Mouse (Mus musculus) embryo, embryonic 11 days (tissue): ENCODE measurements at regions not wholly inside any gene's neighbourhood (a gene's known extent, or its start where the extent isn't known, plus 50 kb on each side); places are given as distances from the start of the nearest gene placed in this dataset.

Source experiments
- DNase-seq: peaks from one replicate; pipeline ENCODE4 v3.0.0-alpha.2; 2015

DNA sequence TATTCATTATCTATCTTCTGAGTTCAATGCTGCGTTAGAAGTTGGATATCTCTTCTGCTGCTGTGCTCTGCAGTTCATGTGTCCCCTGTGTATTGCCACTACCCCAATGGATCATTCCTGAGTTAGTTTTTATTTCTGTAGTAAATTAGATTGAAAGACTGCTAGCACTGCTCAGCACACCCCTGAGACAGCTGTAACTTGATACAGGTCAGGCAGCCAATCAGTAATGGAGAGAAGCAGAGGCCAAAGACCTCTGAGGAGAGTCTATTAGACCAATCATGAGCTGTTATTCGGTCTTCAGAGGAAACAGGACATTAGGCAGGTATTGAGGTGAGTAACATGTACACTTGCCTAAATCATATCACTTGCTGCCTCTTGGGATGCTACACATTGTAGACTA is 837.5 kb upstream of the Chordc1 start:
- DNase-seq = peak; percentile 2

DNA sequence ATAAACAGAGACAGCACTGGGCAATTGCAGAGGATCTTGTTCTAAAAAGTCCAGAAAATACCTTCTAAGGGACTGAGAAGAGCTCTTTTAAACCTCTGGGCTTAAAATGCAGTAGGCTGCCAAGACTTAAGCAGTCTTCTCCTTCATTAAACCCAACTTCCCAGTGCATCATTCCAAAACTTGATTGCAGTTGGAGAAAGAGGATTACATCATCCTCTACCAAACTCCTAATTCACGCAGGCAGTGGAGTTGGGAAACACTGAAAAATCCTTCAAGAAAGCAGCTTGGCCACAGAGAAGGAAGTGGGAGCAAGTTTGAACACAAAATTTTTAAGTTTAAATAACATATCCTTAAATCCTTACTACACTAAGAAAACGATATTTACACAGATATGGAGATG is 825.5 kb upstream of the Chordc1 start:
- no peak for DNase-seq

DNA sequence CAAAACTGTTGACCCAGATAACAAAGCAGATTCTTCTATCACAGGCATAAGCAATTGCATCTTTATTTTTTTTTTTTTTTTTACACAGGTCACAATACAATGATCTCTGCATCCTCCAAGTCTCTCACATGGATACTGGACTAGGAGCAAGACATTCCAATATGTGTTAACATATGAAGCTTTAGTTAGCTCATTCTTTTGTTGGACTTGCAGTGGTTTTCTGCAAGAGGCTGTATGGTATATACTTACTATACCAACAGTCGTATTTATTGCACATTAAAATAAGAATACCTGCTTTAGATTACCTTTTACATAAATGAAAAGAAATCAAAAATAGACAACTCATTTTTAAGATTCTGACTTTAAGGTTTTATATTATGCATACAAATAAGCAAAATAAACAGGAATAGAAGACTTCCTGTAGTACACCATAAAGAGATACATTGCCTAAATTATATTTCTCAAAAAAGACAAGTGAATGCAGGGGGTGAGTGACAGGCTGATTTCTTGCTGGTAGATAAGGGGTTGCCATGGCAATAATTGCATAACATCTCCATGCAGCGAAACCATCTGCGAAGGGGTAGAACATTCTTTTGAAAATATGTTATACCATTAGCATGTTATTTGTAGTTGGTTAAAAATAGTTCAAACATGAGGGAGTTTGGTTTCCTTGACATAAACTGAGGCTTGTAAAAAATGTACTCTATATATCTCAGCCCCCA is 807.1 kb upstream of the Chordc1 start:
- DNase-seq = no peak

DNA sequence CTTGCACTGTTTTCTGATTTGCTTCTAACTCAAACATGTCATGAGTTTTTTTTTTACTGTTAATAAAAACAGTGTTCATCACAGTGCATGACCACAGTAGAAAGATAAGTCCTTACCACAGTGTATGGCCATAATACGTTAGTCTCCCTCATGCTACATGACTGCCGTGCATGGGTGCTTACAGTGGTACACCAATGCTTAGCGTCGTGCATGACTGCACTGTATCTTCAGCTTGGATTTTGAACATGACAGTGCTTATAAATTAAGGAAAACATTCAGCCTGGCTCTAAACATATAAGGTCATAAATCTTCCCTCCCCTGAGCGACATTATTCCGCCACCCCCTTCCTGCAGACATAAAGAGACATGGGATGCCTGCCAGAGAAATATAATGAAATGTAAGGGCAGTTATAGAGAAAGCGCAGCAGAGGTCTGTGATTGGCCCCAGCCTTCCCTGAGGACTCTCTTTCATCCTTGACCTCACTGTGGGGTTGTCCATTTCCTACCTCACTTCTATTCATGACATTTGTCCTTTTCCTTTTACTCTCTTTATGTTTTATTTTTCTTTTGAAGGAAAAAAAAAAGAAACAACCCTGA is 791.7 kb upstream of the Chordc1 start:
- DNase-seq = peak; percentile 15

DNA sequence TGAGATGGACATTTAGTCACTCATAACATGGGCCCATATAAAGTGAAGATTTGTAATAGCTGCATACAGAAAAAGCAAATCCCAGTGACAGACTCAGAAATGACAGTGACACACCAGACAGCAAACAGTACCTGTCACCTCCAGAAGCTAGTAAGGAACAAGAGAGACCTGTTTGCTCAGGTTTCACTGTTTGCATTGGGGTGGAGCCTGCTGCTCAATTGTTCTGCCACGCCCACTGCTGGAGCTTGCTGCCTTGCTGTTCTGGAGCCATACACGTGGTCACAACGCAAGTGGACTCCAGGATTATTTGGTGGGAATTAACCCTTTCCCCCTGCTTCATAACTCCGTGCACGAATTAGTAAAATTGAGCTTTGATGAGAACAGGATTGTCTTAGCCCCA is 783.2 kb upstream of the Chordc1 start:
- DNase-seq = no peak

DNA sequence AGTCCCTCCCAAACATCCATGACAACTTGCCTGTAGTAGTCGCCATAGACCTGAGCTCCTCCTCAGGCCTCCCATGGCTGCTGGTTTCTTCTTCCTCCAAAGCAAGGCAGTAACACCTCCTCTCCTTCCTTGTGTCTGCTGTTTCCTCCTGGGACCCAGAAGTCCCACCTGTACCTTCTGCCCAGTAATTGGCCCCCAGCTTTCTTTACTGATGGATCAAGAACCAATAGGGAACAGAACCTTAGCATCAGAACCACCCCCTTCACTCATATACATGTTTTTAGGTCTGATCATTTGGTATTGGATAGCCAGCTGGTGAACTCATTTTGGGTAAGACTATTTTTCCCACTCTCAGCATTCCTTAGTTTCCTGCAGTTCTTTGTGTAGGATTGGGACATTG is 735.7 kb upstream of the Chordc1 start:
- no peak for DNase-seq

DNA sequence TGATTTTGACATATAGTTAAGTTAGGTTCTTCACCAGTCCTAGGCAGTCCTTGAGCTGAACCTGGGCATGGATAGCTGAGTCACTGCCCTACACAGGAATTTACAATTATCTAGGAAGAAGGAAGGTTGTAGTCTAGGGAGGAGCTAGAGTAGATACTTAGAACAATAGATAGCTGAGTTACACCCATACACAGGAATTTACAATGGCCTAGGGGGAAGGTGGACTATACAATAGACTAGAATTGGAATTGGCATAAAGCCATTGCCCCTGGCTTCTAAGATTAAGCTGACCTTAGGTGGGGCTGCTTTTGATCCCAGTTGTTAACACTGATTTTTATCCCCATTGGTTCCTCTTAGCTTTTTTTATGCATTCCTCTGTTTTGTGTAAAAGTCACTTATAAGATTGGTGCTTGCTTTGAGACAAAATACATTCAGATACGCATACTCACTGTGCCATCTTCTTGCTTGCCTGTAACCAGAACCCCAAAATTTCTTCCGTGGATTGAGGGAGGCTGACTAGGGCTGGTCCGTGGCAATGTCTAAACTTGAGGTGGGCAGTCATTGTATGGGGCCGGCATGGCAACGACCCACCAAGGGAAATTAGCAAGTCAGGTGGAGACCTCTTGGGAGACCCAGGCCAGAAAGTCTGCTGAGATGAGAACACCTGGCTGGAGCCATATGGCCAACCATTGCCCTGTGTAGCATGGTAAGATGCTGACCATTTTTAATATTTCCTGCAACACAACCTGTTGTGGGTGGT is 734.1 kb upstream of the Chordc1 start:
- DNase-seq = no peak

DNA sequence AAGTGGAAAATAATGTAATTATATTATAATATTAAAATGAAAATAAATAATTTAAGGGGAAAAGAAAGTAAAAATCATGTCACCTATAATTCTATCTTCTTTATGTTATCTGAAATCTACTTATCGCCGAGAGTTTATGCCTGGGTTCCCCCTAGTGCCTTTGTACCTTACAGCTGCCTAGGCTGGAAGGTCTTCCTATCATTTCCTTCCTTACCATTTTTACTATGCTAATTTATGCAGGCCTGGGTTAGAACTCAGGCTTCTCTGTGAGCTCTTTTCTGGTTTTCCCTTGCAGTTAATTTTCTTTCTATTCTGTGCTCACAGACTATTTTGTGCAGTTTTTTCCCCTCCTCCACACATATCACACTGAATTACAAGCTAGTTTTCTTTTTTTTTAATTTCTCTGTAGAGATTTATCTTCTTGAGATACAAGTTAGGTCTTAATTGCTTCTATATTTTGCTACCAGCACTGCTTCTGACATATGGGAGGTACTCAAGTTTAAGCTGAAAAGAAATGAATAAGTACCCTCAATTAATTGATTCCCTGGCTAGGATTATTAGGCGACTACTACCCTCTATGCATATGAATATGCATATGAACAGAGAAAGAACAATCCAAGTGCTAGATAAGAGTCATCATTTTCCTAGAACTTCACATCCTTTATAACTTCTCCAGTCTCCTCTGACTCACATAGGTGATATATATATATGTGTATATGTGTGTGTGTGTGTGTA is 724.0 kb upstream of the Chordc1 start:
- no peak for DNase-seq

DNA sequence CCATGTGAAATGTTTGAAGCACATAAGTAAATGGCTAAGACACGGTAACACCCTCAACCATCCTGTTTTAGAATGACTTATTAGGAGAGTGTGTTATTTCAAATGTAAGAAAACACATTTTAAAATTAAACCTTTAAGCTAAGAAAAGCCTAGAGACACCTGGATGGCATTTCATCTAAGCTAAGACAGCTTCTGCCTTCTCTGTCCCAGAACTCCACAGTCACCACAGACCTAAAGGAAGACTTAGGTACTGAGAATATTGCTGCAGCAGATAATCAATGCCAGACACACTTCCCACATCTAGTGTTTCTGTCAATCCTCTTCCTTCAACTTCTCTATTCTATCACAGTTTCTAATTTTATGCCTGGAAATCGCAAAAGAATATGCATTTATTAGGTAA is 704.4 kb upstream of the Chordc1 start:
- DNase-seq = peak; percentile 3

DNA sequence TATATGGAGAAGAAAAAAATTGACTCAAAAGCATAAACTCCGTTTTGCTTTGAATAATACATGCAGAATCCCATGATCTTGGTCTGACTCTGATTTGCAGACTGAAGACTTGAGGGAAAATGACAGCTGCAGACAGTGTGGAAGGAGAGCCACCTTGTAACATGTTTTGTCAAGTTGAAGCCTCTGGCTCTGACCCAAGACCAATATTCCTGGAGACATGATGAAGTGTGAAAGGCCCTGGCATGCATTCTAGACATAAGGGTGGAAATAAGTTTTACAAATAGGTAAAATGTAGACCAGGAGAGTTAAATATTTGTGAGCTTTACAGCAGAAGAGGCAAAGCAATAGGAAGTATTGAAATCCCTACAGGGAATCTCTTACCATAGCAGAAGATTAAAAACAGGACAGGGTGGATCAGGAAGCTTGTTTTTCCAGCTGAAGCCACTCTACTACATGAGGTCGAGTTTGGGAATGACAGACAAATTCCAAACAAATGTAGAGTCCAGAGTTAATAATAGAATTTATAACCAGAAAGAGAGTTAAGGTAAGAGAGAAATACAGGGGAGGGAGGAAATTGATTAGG is 703.9 kb upstream of the Chordc1 start:
- peak; percentile 16 for DNase-seq

DNA sequence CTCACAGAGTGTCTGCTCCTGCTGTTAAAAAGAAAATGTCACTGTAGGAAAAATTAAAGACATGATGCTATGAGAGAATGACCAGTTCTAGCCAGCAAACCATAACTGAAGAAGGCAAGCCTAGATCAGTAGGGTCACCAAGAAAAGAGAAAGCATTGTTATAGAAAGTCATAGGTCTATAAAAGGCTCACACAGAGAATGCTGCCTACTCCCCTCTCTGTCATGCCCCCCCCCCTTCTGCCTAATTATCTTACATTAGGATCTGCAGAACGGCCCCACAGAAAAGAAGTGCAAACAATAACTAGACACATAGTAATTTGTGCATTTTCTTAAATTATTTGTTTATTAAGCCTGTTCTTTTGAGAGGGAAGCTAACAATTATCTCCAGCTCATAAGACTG is 680.8 kb upstream of the Chordc1 start:
- DNase-seq = no peak

DNA sequence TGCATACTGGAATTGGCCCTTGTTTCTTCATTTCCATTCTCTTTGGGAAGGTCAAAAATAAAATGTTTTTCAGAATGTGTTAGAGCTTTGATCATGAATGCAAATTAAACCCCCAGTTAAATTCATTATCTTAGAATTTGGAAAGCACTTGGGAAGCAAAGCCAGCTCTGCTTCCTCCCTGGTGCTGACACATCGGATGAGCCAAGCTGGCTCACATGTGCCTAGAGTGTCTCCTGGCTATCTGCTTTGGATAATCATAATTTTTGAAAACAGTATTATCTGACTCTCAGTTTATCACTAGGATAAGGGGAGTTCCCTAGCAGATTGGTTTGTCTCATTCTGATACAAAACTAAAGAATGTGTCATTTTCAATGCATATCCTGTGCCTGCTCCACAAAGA is 649.4 kb upstream of the Chordc1 start:
- DNase-seq = no peak

DNA sequence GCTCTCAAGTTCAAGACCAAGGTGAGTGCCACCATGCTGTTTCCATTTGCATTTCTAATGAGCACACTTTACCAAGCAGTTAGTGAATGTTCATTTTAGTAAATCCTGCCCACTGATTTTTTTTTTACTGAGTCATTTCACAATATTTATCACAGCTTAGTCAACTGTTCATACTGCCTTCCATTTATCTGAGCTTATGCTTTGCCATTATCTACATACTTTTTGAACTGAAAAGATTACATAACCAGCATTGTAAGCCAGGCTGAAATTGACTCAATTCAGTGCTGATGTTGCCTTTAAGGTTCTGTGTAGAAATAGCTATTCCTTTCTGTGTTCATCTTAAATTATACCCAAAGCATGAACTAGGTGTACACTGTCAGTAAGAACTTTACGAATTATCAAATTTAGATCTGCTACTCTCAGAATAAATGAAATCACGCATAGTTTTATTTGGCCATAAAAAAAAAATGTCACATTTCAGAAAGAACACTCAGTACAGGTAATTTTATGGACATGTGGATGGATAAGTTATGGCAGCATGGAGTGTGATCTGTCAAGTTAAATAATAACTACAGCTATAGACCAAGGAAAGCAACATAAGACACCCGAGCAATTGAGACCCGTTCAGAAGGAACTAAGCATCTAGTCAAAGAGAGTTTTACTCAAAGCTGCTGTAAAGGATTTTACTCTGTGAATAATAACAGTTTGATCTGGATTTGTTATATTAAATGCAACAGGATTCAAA is 645.9 kb upstream of the Chordc1 start:
- no peak for DNase-seq

DNA sequence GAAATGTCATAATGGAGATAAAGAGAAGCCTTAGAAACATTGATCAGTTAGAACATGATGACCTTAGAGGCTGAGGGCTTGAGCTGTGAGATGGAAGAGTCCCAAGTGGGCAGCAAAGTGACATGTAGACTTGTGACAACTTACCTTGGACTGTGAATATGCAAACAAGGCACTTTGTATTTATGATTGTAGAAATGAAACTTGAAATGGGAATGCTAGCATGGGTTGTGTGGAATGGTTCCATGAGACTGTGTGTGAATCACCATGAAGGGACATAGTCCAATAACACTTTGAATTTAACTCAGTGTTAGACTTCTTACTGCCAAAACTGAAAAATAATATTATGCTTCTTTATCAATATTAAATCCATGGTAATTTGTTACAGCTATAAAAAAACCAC is 638.1 kb upstream of the Chordc1 start:
- no peak for DNase-seq

DNA sequence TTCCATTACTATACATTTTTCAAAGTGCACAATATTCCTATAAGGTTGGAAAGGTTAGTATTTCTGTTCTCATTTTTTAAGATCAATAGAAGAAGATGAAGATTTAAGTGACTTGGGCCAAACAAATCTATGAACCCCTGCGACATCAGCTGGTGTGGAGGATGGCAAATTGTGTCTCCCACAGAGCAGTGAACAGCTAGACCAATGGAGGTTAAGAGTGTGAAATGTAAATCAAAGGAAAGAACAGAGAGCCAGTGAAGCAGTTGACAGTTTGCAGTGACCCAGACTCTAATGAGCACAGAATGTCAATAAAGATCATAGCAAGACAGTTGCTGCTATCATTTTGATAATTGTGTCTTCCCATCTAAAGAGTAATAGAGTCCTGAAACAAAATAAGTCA is 627.8 kb upstream of the Chordc1 start:
- DNase-seq = peak; percentile 5

DNA sequence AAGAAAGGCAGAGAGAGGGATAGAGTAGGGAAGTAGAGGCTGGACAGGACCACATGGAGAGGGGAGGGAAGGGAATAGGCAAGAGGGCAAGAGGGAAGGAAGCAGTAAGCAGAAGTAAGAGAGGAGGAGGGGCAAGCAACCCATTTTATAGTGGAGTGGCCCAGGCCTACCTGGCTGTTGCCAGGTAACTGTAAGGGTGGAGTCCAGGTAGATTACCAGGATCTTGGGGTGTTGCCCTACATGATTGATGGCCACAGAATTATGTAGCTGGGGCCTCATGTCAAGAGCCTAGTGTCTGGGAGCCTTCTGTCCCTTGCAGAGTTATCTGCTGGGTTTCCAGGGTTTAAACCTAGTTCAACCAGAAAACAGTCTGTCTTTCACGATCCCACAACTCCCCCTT is 623.7 kb upstream of the Chordc1 start:
- DNase-seq = no peak

DNA sequence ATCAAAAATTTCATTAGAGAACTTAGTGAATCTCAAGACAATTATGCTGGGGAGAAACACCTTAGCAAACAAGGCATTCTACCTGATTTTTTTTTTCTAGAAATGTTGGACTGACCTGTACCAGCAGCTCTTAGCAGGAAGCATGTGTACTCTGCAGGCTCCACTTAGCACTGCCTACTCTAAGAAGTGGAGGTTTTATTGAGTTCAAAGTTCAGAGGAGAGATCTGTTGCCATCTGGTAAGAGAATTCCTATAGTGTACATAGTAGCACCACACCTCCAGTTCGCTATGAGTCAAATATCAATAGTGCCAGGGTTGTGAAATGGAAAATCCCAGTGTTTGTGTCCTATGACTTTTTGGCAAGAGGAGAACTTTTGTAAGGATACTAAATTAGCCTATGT is 616.4 kb upstream of the Chordc1 start:
- no peak for DNase-seq
